Mouse (Mus musculus) limb, embryonic 11.5 days (tissue): ENCODE measurements around the gene Gbp9. TPM values are rescaled to one million over a fixed set of nuclear protein-coding genes. Genes with fewer than 3 reads are reported as not detected.
"Not testable (repeated sequence)": the region's sequence is repeated elsewhere in the genome, so short reads cannot be mapped to it uniquely, and the experiment has no call there.

Experiments used
- ATAC-seq: fragments of 200-750 bp; cut with Nextera tagmentation; 2 replicates; pipeline ENCODE4 v1.8.0; 2017; ENCODE audit warnings: low read depth; ENCODE audit not compliant: insufficient number of reproducible peaks, low FRiP score, low TSS enrichment
- DNase-seq: peaks from one replicate; pipeline ENCODE4 v3.0.0-alpha.2; 2015; ENCODE audit warnings: low spot score
- H3K27ac ChIP-seq: fragments of 300-500 bp; sonication (generic); replicated peaks from 2 replicates; pipeline ENCODE4 v1.5.1; 2014; ENCODE audit warnings: low read depth, mild to moderate bottlenecking, low read length
- H3K27me3 ChIP-seq: fragments of 300-500 bp; sonication (generic); 2 replicates; pipeline ENCODE4 v1.6.1; 2014; ENCODE audit warnings: mild to moderate bottlenecking, low read length, mixed read lengths; ENCODE audit not compliant: control insufficient read depth, insufficient read depth
- H3K36me3 ChIP-seq: fragments of 300-500 bp; sonication (generic); 2 replicates; pipeline ENCODE4 v1.6.1; 2014; ENCODE audit warnings: mild to moderate bottlenecking, low read length, moderate library complexity, mixed read lengths; ENCODE audit not compliant: control insufficient read depth, insufficient read depth
- H3K4me1 ChIP-seq: fragments of 300-500 bp; sonication (generic); 2 replicates; pipeline ENCODE4 v1.6.1; 2014; ENCODE audit warnings: low read length, mixed read lengths; ENCODE audit not compliant: control insufficient read depth, insufficient read depth
- H3K4me2 ChIP-seq: fragments of 300-500 bp; sonication (generic); 2 replicates; pipeline ENCODE4 v1.6.1; 2014; ENCODE audit warnings: low read depth, mild to moderate bottlenecking, moderate library complexity; ENCODE audit not compliant: severe bottlenecking
- H3K4me3 ChIP-seq: fragments of 300-500 bp; sonication (generic); 2 replicates; pipeline ENCODE4 v1.5.1; 2014; ENCODE audit warnings: low read depth, low read length
- H3K9ac ChIP-seq: fragments of 300-500 bp; sonication (generic); 2 replicates; pipeline ENCODE4 v1.6.1; 2014; ENCODE audit warnings: mild to moderate bottlenecking, low read length
- H3K9me3 ChIP-seq: fragments of 300-500 bp; sonication (generic); 2 replicates; pipeline ENCODE4 v1.6.1; 2016; ENCODE audit warnings: low read length; ENCODE audit not compliant: control insufficient read depth
- WGBS: fragments of 180-500 bp; shearing (Covaris S2); extraction: QIAGEN DNeasy Blood & Tissue Kit; methylation state at CpG from one replicate; pipeline ENCODE4 v1.1.7; 2014; 5-methylcytosine and 5-hydroxymethylcytosine counted together
- polyA plus RNA-seq: library from polyadenylated mRNA; unstranded; fragments of >200 nt; fragmentation: Nextera tagmentation; extraction: Ambion mirVana; gene quantifications from 2 replicates; pipeline ENCODE4 v1.2.1, GENCODE M21; 2014

The Gbp9 gene
- polyA plus RNA-seq, 1 experiment from 2014 or later = 1.7 TPM

GRCm38 (mm10) chr5:105081900-105082299, 57.4 kb downstream of the Gbp9 start:
- Histone ChIP-seq H3K27ac (no peak overlapping the region), H3K27me3 (no peaks in the 10 kb centered on the region), H3K9me3 (no peaks in the 10 kb centered on the region), H3K9ac (no peak overlapping the region), H3K4me1 (no peaks in the 10 kb centered on the region), H3K4me3 (no peak overlapping the region), H3K4me2 (no peak overlapping the region), H3K36me3 (no peaks in the 10 kb centered on the region)
- no peak for ATAC-seq
- no peak for DNase-seq

- not testable (repeated sequence) for H3K9me3 ChIP-seq, H3K27ac ChIP-seq, DNase-seq, ATAC-seq, H3K4me1 ChIP-seq, H3K9ac ChIP-seq, H3K4me2 ChIP-seq, H3K27me3 ChIP-seq, H3K4me3 ChIP-seq, H3K36me3 ChIP-seq
These were observed 71.0 kb downstream of the Gbp9 start for GRCm38 (mm10) chr5:105068356-105068755.

GRCm38 (mm10) chr5:105064443-105064842, 74.9 kb downstream of the Gbp9 start:
- H3K36me3 ChIP-seq, DNase-seq, H3K4me1 ChIP-seq, H3K4me3 ChIP-seq, H3K4me2 ChIP-seq, H3K9me3 ChIP-seq, ATAC-seq, H3K9ac ChIP-seq, H3K27me3 ChIP-seq, H3K27ac ChIP-seq: not testable (repeated sequence)
- WGBS = 82% methylated on average over 2 of the region's 2 CpGs

GRCm38 (mm10) chr5:105063321-105063720, 76.0 kb downstream of the Gbp9 start:
- WGBS = 53% methylated on average over 1 of the region's 1 CpGs
- no peak overlapping the region for H3K4me2 ChIP-seq

GRCm38 (mm10) chr5:105062403-105062802, 76.9 kb downstream of the Gbp9 start:
- ATAC-seq, H3K36me3 ChIP-seq, H3K9ac ChIP-seq, H3K4me3 ChIP-seq, DNase-seq, H3K9me3 ChIP-seq, H3K4me1 ChIP-seq, H3K4me2 ChIP-seq, H3K27me3 ChIP-seq, H3K27ac ChIP-seq: not testable (repeated sequence)
- 88% methylated on average over 2 of the region's 2 CpGs for WGBS

More at GRCm38 (mm10) chr5:105063321-105063720, 76.0 kb downstream of the Gbp9 start:
- Histone ChIP-seq H3K4me3 (no peak overlapping the region), H3K36me3 (no peaks in the 10 kb centered on the region), H3K27ac (no peak overlapping the region), H3K9ac (no peak overlapping the region), H3K9me3 (no peaks in the 10 kb centered on the region), H3K4me1 (no peaks in the 10 kb centered on the region), H3K27me3 (no peaks in the 10 kb centered on the region)
- no peak for ATAC-seq
- no peak for DNase-seq

- 94% methylated on average over 2 of the region's 2 CpGs for WGBS
- no peak for ATAC-seq
- no peak overlapping the region for H3K9ac ChIP-seq
These were observed 79.1 kb downstream of the Gbp9 start for GRCm38 (mm10) chr5:105060224-105060623.

GRCm38 (mm10) chr5:105055279-105055678, 84.1 kb downstream of the Gbp9 start:
- no peaks in the 10 kb centered on the region for H3K27me3 ChIP-seq
- ATAC-seq = no peak
- DNase-seq = no peak
- no peaks in the 10 kb centered on the region for H3K9me3 ChIP-seq
- no peak overlapping the region for H3K9ac ChIP-seq
- no peak overlapping the region for H3K4me3 ChIP-seq
- no peak overlapping the region for H3K4me2 ChIP-seq
- H3K4me1 ChIP-seq = no peaks in the 10 kb centered on the region
- 91% methylated on average over 2 of the region's 2 CpGs for WGBS
- H3K36me3 ChIP-seq = no peaks in the 10 kb centered on the region
- no peak overlapping the region for H3K27ac ChIP-seq

More at GRCm38 (mm10) chr5:105060224-105060623, 79.1 kb downstream of the Gbp9 start:
- Histone ChIP-seq H3K27ac (no peak overlapping the region), H3K4me2 (no peak overlapping the region), H3K4me3 (no peak overlapping the region), H3K9me3 (no peaks in the 10 kb centered on the region), H3K27me3 (no peaks in the 10 kb centered on the region), H3K36me3 (no peaks in the 10 kb centered on the region), H3K4me1 (no peaks in the 10 kb centered on the region)
- no peak for DNase-seq

- not testable (repeated sequence) for H3K27me3 ChIP-seq, H3K9me3 ChIP-seq, H3K4me3 ChIP-seq, H3K27ac ChIP-seq, ATAC-seq, H3K4me2 ChIP-seq, H3K36me3 ChIP-seq, DNase-seq, H3K4me1 ChIP-seq, H3K9ac ChIP-seq
- WGBS = 88% methylated on average over 1 of the region's 1 CpGs
These were observed 85.7 kb downstream of the Gbp9 start for GRCm38 (mm10) chr5:105053471-105054169.

- ATAC-seq = no peak
- no peak overlapping the region for H3K27ac ChIP-seq
- no peaks in the 10 kb centered on the region for H3K27me3 ChIP-seq
- DNase-seq = no peak
- no peaks in the 10 kb centered on the region for H3K36me3 ChIP-seq
- H3K4me1 ChIP-seq = no peaks in the 10 kb centered on the region
- no peak overlapping the region for H3K4me2 ChIP-seq
- 84% methylated on average over 2 of the region's 2 CpGs for WGBS
- H3K4me3 ChIP-seq = no peak overlapping the region
- no peaks in the 10 kb centered on the region for H3K9me3 ChIP-seq
- H3K9ac ChIP-seq = no peak overlapping the region
These were observed 107.0 kb downstream of the Gbp9 start for GRCm38 (mm10) chr5:105032362-105032761.
